Mouse (Mus musculus): ENCODE results near the gene Igsf9b. TPM values are rescaled to one million over a fixed set of nuclear protein-coding genes. Genes with fewer than 3 reads are reported as not detected.

The Igsf9b gene
- polyA plus RNA-seq, 1 experiment from 2014 or later = 3.3 TPM

DNA sequence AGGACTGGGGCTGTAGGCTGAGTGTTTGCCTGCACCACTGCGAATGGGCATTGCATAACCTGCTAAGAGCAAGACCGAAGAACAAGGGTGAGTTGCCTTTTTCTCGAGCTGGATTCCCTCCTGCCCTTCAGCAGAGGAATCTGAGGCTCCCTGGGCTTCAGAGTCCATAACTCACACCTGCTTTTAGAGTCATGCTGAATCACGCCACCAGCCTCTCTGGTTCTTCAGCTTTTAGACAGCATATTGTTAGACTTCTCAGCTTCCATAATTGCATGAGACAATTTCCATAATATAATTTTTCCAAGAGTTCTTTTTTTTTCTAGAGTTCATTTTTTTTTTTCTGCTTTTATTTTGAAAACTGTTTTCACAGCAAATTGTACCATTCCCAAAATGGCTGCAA, 4.6 kb upstream of the Igsf9b start:
- H3K36me3 ChIP-seq = no peaks in the 10 kb centered on the region
- peaks cover 33% of the 10 kb centered on the region for H3K27me3 ChIP-seq (replicated peaks)
- no peaks in the 10 kb centered on the region for H3K9me3 ChIP-seq (replicated peaks)
- H3K4me1 ChIP-seq (replicated peaks) = peaks cover 16% of the 10 kb centered on the region
- 57% methylated on average over 4 of the region's 4 CpGs for WGBS
- no peak overlapping the region for H3K4me2 ChIP-seq
- H3K27ac ChIP-seq (ENCODE audit: poor library complexity, severe bottlenecking) = no peak overlapping the region
- no peak overlapping the region for H3K4me3 ChIP-seq
- H3K9ac ChIP-seq = no peak overlapping the region
- no peak for ATAC-seq (ENCODE audit: insufficient number of reproducible peaks, low FRiP score)

DNA sequence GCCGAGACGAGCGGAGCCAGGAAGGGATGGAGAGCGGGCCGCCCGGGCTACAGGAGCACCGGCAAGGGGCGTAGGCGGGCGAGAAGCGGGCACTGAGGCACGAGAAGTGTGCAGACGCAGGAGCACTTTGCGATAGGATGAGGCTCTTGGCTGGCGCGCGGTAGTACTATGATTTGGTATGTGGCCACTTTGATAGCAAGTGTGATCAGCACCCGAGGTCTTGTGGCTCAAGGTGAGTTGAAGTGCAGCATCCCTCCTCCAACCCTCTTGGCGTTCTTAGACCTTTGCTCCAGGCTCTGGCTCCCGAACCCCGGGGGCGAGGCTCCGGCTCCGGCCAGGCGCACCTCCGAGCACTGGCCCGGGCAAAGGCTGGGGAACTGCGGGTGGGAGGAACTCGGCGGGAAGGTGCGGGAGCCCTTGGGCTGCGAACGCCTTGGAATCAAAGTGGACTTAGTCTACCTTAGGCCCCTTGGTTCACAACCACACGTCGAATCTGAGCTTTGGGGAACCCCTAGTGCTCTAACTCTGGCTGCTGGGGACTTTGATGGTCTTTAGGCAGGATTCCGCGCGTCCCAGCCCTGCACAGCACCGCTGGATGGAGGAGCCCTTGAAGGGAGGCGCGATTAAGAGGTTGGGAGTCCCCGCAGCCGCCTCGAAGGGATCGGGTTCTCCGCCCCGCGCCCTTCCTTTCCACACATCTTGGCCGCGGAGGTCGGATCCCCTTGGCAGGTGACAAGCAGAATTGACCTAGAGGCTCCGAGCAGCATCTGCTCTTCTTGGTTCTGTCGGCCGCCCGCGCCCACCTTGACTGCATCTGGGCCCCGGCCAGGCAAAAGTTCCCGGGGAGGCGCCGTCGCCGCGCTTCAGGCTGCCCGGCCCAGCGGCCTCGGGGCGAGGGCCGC, 533 bp downstream of the Igsf9b start:
- H3K36me3 ChIP-seq = no peaks in the 10 kb centered on the region
- under 1% methylated on average over 68 of the region's 68 CpGs for WGBS
- H3K9me3 ChIP-seq (replicated peaks) = no peaks in the 10 kb centered on the region
- H3K9ac ChIP-seq = peak overlapping the region; percentile 38
- peak; percentile 33 for ATAC-seq (ENCODE audit: insufficient number of reproducible peaks, low FRiP score)
- peak overlapping the region; percentile 58 for H3K4me3 ChIP-seq
- peaks cover 59% of the 10 kb centered on the region for H3K27me3 ChIP-seq (replicated peaks)
- no peak overlapping the region for H3K27ac ChIP-seq (ENCODE audit: poor library complexity, severe bottlenecking)
- peaks cover 34% of the 10 kb centered on the region for H3K4me1 ChIP-seq (replicated peaks)
- H3K4me2 ChIP-seq = peak overlapping the region; percentile 88

DNA sequence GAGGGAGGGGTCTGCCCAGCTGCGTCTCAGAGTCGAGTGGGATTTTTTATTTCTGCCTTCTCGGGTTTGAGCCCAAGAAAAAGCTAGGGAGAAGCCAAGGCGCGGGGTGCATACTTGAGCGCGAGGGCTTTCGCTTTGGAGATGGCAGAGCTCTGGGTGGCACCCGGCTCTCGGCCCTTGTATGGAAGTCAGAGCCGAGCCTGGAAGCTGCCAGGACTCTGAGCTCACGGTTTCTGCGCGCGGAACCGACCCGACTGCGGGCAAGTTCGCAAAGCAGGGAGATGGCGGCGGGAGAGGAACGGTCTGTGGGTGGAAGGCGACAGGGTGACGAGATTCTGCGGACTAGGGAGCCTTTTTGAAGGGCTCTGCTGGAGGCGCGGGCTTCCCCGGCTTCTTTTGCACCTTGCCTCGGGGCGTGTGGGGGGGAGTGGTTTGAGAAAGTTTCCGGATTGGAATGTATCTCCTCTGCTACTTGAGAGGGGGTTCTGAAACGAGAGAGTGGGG, 1.2 kb downstream of the Igsf9b start:
- Histone ChIP-seq H3K27me3 (replicated peaks) (peaks cover 58% of the 10 kb centered on the region), H3K9ac (peak overlapping the region; percentile 38)

DNA sequence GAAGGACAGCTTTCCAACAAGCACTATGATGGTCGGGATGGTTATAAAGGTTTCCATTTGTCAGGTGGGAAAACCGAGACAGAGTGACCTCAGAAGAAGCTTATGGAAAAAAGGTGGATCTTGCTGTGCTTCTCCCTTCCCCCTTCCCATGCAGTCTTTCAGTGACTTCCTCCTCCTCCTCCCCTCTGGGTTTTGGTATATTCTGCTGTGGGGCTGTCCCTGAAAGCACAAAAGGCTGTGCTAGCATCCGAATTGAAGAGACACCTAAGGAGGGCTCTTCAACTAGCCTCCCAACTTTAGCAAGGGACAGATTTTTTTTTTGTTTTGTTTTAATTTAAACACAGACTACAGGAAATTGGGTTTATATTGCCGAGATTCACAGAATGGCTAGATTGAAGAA, 1.7 kb downstream of the Igsf9b start:
- Histone ChIP-seq H3K4me2 (peak overlapping the region; percentile 88), H3K9me3 (replicated peaks) (no peaks in the 10 kb centered on the region), H3K9ac (peak overlapping the region; percentile 38; the same call in 1 of the 2 replicates), H3K27ac (ENCODE audit: poor library complexity, severe bottlenecking) (no peak overlapping the region), H3K4me1 (replicated peaks) (peaks cover 40% of the 10 kb centered on the region), H3K4me3 (peak overlapping the region; percentile 58), H3K36me3 (no peaks in the 10 kb centered on the region), H3K27me3 (replicated peaks) (peaks cover 57% of the 10 kb centered on the region)
- 11% methylated on average over 4 of the region's 4 CpGs for WGBS
- no peak for ATAC-seq (ENCODE audit: insufficient number of reproducible peaks, low FRiP score)

More for the DNA sequence above, 1.2 kb downstream of the Igsf9b start:
- peaks cover 40% of the 10 kb centered on the region for H3K4me1 ChIP-seq (replicated peaks)
- H3K36me3 ChIP-seq = no peaks in the 10 kb centered on the region
- under 1% methylated on average over 32 of the region's 32 CpGs for WGBS
- ATAC-seq (ENCODE audit: insufficient number of reproducible peaks, low FRiP score) = no peak
- peak overlapping the region; percentile 88 for H3K4me2 ChIP-seq
- H3K4me3 ChIP-seq = peak overlapping the region; percentile 58
- no peaks in the 10 kb centered on the region for H3K9me3 ChIP-seq (replicated peaks)
- H3K27ac ChIP-seq (ENCODE audit: poor library complexity, severe bottlenecking) = no peak overlapping the region

DNA sequence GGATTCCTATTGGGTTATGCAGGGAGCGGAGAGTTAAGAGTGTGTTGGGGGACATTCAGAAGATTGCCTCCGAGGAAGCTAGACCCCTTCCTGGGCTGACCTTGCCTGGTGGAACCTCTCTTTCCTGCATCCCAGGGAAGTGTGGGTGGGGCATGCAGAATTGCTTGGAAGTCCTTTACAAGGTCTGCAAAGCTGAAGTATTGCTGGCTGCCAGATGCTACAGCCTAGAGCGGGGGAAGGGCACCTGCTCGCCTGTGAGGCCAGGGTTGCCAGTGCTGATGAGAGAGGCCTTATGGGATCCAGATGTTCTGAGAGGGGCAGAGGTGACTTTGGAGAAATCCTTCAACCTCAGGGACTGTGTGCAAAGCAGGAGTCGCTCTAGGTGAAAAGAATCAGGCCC, 2.5 kb downstream of the Igsf9b start:
- Histone ChIP-seq H3K4me2 (no peak overlapping the region), H3K27ac (ENCODE audit: poor library complexity, severe bottlenecking) (no peak overlapping the region), H3K27me3 (replicated peaks) (peaks cover 64% of the 10 kb centered on the region), H3K9me3 (replicated peaks) (no peaks in the 10 kb centered on the region), H3K9ac (no peak overlapping the region), H3K4me1 (replicated peaks) (peaks cover 40% of the 10 kb centered on the region), H3K4me3 (no peak overlapping the region), H3K36me3 (no peaks in the 10 kb centered on the region)
- WGBS = 57% methylated on average over 5 of the region's 5 CpGs
- ATAC-seq (ENCODE audit: insufficient number of reproducible peaks, low FRiP score) = no peak

DNA sequence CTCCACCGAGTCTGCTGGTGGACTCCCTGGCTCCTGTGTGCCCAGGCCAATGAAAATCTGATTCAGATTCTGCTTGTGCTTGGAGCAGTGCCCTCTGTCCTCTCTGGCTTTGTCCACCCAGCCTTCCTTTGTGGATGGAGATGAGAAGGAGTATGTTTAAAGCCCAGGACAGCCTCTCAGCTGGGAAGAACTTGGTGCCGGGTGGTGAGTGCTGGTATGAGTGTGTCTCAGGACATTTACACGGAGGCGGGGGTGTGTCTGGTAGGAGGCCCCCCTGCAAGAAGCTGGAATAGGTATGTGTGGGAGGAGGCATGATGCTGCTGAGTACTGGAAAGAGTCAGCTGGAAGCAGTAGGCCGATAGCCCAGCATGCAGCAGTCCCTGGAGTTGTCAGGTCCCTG, 3.3 kb downstream of the Igsf9b start:
- Histone ChIP-seq H3K27ac (ENCODE audit: poor library complexity, severe bottlenecking) (no peak overlapping the region), H3K4me1 (replicated peaks) (peaks cover 40% of the 10 kb centered on the region), H3K9me3 (replicated peaks) (no peaks in the 10 kb centered on the region), H3K36me3 (no peaks in the 10 kb centered on the region), H3K4me3 (no peak overlapping the region), H3K9ac (no peak overlapping the region), H3K27me3 (replicated peaks) (peaks cover 67% of the 10 kb centered on the region), H3K4me2 (no peak overlapping the region)
- no peak for ATAC-seq (ENCODE audit: insufficient number of reproducible peaks, low FRiP score)
- WGBS = 59% methylated on average over 5 of the region's 5 CpGs

DNA sequence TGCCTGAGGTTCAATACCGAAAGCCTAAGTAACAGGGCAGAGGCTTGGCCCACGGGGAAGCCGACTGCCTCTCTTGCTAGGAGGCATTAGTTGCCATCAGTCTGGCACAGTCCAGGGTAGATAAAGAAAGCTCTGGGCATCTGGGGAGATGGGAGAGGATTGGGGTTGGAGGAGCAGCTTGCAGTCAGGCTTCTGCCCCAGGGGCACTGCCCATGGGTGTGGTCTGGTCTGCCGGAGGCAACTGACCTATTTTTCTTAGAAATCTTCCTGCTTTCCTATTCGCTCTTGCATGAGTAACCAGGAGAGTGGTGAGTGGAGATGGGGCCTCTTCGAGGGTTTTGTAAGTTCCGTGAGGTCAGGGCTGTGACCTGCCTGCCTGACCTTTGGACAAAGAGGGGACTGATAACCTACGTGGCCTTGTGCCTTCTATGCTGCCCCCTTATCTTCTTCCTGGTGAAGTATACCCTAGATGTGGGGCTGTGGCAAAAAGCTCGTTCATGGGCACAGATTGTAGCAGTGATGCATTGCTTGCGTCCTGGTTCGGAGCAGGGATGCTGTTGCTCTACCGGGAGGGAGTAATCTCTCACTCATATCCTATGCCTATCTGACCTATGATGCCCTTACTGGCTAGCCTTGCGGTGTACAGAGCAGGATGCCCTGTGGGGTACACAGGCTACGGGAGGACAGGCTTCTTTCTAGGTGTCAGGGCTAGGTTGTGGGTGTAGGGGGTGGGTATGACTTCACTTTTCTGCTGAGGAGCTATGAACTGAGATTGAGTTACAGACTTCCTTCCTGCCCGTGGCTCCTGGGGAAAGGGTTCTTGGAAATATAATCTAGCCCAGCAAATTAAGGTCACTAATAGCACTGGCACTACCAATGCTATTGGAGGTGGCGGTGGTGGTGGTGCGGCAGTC, 4.8 kb downstream of the Igsf9b start:
- no peak overlapping the region for H3K9ac ChIP-seq
- peaks cover 66% of the 10 kb centered on the region for H3K27me3 ChIP-seq (replicated peaks)
- no peak for ATAC-seq (ENCODE audit: insufficient number of reproducible peaks, low FRiP score)
- no peak overlapping the region for H3K4me2 ChIP-seq
- no peak overlapping the region for H3K27ac ChIP-seq (ENCODE audit: poor library complexity, severe bottlenecking)
- no peaks in the 10 kb centered on the region for H3K9me3 ChIP-seq (replicated peaks)
- WGBS = 51% methylated on average over 17 of the region's 17 CpGs
- peaks cover 38% of the 10 kb centered on the region for H3K4me1 ChIP-seq (replicated peaks)
- H3K36me3 ChIP-seq = no peaks in the 10 kb centered on the region
- H3K4me3 ChIP-seq = no peak overlapping the region

DNA sequence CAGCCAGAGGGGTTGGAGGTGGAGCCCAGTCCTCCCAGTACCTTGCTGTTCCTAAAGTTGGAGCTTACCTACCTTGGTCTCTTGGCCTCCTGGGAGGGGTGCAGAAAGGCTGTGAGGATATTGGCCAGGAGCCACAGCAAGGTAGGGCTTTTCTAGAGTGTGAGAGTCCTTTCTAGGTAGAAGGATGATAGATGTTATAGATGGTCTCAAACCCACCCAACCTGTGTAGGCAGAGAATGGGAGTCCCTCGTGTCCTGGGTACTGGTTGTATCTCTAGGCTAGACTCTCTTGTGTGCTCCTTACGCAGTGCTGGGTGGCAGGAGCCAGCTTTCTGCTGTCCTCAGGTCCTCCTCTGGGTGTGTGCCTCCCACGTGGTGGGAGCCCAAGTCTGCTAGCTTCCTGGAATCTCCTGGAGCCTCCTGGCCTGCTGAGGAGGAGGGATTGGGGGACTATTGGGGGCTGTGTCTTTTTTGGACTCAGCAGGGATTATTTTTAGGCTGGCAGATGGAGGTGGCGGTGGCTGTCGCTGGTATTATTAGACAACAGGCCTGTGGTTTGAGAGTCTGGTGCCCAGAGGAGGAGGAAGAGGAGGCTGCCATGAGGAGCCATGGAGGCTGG, 5.6 kb downstream of the Igsf9b start:
- H3K4me3 ChIP-seq = no peak overlapping the region
- no peak for ATAC-seq (ENCODE audit: insufficient number of reproducible peaks, low FRiP score)
- H3K4me2 ChIP-seq = no peak overlapping the region
- peaks cover 37% of the 10 kb centered on the region for H3K4me1 ChIP-seq (replicated peaks)
- H3K27ac ChIP-seq (ENCODE audit: poor library complexity, severe bottlenecking) = no peak overlapping the region
- WGBS = 53% methylated on average over 5 of the region's 5 CpGs
- H3K27me3 ChIP-seq (replicated peaks) = peaks cover 64% of the 10 kb centered on the region
- no peak overlapping the region for H3K9ac ChIP-seq
- no peaks in the 10 kb centered on the region for H3K36me3 ChIP-seq
- H3K9me3 ChIP-seq (replicated peaks) = no peaks in the 10 kb centered on the region

DNA sequence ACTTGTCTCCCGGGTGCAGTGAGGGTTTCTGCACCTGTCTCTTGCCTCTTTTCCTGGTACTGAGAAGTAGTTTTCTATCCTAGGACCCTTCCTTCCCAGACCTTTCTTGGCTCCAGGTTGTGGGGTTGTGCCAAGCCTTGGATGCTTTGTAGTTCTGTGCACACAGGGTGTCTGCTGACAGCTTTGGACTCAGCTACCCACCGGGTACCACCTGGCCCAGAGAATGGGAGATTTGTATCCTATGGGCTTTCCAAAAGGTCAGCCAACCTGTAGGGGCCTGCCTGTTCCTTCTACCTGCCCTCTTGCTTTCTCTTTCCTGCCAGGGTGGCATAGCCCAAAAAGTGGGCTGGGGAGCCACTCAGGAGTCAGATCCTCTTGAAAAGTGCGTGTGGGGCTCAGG, 6.5 kb downstream of the Igsf9b start:
- Histone ChIP-seq H3K27me3 (replicated peaks) (peaks cover 55% of the 10 kb centered on the region), H3K27ac (ENCODE audit: poor library complexity, severe bottlenecking) (no peak overlapping the region), H3K4me1 (replicated peaks) (peaks cover 28% of the 10 kb centered on the region), H3K9me3 (replicated peaks) (no peaks in the 10 kb centered on the region), H3K9ac (no peak overlapping the region), H3K4me2 (no peak overlapping the region), H3K36me3 (no peaks in the 10 kb centered on the region), H3K4me3 (no peak overlapping the region)
- WGBS = 49% methylated on average over 3 of the region's 3 CpGs
- no peak for ATAC-seq (ENCODE audit: insufficient number of reproducible peaks, low FRiP score)

DNA sequence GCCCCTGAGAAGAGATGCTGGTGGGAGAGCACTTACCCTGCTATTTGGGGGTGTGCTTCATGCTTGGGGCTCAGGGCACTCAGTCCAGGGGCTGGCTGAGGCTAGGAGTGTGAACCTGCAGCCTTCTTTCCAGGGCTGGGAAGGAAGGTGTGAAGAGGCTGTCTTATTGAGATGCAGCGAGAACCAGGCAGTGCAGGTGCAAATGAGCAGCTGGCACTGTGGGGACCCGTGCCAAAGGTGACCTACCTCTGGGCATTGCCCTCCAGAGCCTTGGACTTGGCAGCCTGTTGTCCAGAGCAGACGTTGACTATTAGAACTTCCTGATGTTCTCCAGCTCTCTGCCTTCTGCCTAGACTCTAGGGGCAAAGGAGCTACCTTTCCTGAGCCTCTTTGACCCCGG, 7.6 kb downstream of the Igsf9b start:
- Histone ChIP-seq H3K27ac (ENCODE audit: poor library complexity, severe bottlenecking) (no peak overlapping the region), H3K9ac (no peak overlapping the region), H3K27me3 (replicated peaks) (peaks cover 44% of the 10 kb centered on the region), H3K4me3 (no peak overlapping the region), H3K9me3 (replicated peaks) (no peaks in the 10 kb centered on the region), H3K4me1 (replicated peaks) (peaks cover 21% of the 10 kb centered on the region), H3K4me2 (no peak overlapping the region), H3K36me3 (no peaks in the 10 kb centered on the region)
- WGBS = 22% methylated on average over 4 of the region's 4 CpGs
- no peak for ATAC-seq (ENCODE audit: insufficient number of reproducible peaks, low FRiP score)

DNA sequence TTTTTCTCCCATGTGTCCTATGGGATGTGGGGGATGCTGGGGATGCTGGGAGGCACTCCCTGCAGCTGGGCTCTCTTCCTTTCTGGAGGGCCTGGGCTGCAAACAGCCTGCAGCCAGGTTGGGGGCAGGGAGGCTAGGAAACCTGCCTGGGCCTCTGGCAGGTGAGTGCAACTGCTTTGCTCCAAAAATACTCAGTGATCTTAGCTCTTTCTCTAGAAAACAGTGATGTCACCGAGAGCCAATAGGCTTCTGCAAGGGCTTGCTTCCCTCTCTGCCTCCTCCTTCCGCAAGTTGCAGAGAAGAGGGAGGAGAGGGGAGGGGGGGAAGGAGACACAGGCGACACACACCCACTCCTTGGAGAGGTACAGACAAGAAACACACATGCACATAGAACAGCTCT, 8.3 kb downstream of the Igsf9b start:
- H3K4me1 ChIP-seq (replicated peaks) = peaks cover 25% of the 10 kb centered on the region
- no peaks in the 10 kb centered on the region for H3K36me3 ChIP-seq
- H3K9me3 ChIP-seq (replicated peaks) = no peaks in the 10 kb centered on the region
- ATAC-seq (ENCODE audit: insufficient number of reproducible peaks, low FRiP score) = no peak
- 11% methylated on average over 3 of the region's 3 CpGs for WGBS
- H3K27me3 ChIP-seq (replicated peaks) = peaks cover 38% of the 10 kb centered on the region
- no peak overlapping the region for H3K4me3 ChIP-seq
- no peak overlapping the region for H3K27ac ChIP-seq (ENCODE audit: poor library complexity, severe bottlenecking)
- H3K4me2 ChIP-seq = no peak overlapping the region
- no peak overlapping the region for H3K9ac ChIP-seq
